Mouse (Mus musculus): Measurements from ENCODE around the gene Myo10. TPM values are rescaled to one million over a fixed set of nuclear protein-coding genes. Genes with fewer than 3 reads are reported as not detected.

The Myo10 gene
- polyA plus RNA-seq, 1 experiment from 2014 or later: 24.4 TPM

DNA sequence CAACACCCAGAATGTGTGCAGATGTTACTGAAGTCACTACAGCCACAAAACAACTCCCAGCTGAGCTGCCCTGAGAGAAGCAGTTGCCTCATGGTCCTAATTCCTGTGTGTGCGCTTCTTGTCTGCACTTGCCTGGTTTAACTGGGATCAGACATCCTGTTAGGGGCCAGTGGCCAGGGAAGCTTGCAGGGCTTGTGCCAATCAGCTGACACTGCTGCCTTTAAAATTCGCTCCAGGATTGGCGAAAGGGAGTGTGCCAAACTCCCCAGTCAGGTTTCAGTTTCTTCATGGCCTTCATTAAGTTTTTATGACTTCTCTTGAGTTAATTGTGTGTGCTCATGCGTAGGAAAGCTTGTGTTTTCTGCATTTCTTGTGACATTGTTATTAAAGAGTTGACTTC, 3.1 kb downstream of the Myo10 start:
- Histone ChIP-seq H3K27ac (no peak overlapping the region), H3K27me3 (ENCODE audit: control insufficient read depth, insufficient read depth, low read length) (0 out of 2 replicates have a peak, but pooled peaks cover 11% of the 10 kb centered on the region), H3K36me3 (replicated peaks; ENCODE audit: control insufficient read depth, insufficient read depth) (no peaks in the 10 kb centered on the region), H3K4me2 (replicated peaks) (no peak overlapping the region), H3K9me3 (ENCODE audit: control insufficient read depth, low read length) (no peaks in the 10 kb centered on the region), H3K4me1 (replicated peaks; ENCODE audit: control insufficient read depth, insufficient read depth, low read length) (0 out of 2 replicates have a peak, but pooled peaks cover 4% of the 10 kb centered on the region), H3K4me3 (replicated peaks; ENCODE audit: low read length) (no peak overlapping the region), H3K9ac (no peak overlapping the region)
- DNase-seq (ENCODE audit: low spot score) (no peak), ATAC-seq (ENCODE audit: low FRiP score) (no peak)
- WGBS: 70% methylated on average over 4 of the region's 4 CpGs

DNA sequence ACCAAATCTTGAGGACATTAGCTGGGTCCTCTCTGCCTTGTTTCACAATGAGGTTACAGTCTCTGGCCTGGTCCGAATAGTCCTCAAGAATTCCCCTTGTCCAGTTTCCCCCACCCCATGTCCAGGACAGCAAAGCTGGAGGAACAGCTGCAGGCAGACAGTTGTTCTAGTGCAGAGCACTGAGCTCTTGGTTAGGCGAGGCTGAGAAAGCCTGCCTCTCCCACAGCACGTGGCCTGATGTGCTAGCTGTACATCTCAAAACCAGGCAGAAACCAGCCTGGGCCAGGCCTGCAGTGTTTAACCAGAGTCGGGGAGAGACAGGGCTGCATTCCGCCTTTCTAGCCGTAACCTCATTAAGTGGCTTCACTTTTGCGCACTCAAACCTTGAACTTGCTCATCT, 4.7 kb downstream of the Myo10 start:
- Histone ChIP-seq H3K36me3 (replicated peaks; ENCODE audit: control insufficient read depth, insufficient read depth) (no peaks in the 10 kb centered on the region), H3K9ac (no peak overlapping the region), H3K27ac (no peak overlapping the region), H3K4me2 (replicated peaks) (no peak overlapping the region), H3K9me3 (ENCODE audit: control insufficient read depth, low read length) (no peaks in the 10 kb centered on the region), H3K4me1 (replicated peaks; ENCODE audit: control insufficient read depth, insufficient read depth, low read length) (0 out of 2 replicates have a peak, but pooled peaks cover 4% of the 10 kb centered on the region), H3K4me3 (replicated peaks; ENCODE audit: low read length) (no peak overlapping the region), H3K27me3 (ENCODE audit: control insufficient read depth, insufficient read depth, low read length) (0 out of 2 replicates have a peak, but pooled peaks cover 5% of the 10 kb centered on the region)
- WGBS: 83% methylated on average over 7 of the region's 7 CpGs
- DNase-seq (ENCODE audit: low spot score) (no peak), ATAC-seq (ENCODE audit: low FRiP score) (no peak)

DNA sequence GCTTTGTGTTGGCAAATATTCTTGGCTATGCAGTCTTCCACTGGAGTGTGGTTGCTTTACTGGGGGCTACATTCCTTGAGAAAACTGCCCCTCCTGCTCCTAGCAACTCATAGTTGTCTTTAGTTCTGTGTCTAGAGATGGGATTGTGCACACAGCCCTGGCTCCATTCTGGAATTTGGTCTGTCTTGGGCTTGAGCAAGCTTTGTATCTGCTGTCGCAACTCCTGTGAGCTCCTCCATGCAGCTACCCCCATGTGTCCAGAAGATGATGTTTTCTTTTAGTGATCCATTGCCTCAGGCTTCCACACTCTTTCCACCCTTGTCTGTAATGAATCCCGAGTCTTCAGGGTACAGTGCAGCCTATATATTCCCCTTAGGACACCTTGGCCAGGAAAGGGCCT, 5.9 kb downstream of the Myo10 start:
- H3K4me1 ChIP-seq (replicated peaks; ENCODE audit: control insufficient read depth, insufficient read depth, low read length): 0 out of 2 replicates have a peak, but pooled peaks cover 4% of the 10 kb centered on the region
- H3K27ac ChIP-seq: no peak overlapping the region
- no peak overlapping the region for H3K4me2 ChIP-seq (replicated peaks)
- H3K9ac ChIP-seq: no peak overlapping the region
- no peak overlapping the region for H3K4me3 ChIP-seq (replicated peaks; ENCODE audit: low read length)
- WGBS: 93% methylated on average over 2 of the region's 2 CpGs
- no peaks in the 10 kb centered on the region for H3K9me3 ChIP-seq (ENCODE audit: control insufficient read depth, low read length)
- ATAC-seq (ENCODE audit: low FRiP score): no peak
- H3K27me3 ChIP-seq (ENCODE audit: control insufficient read depth, insufficient read depth, low read length): 0 out of 2 replicates have a peak, but pooled peaks cover 4% of the 10 kb centered on the region
- no peaks in the 10 kb centered on the region for H3K36me3 ChIP-seq (replicated peaks; ENCODE audit: control insufficient read depth, insufficient read depth)
- DNase-seq (ENCODE audit: low spot score): no peak

DNA sequence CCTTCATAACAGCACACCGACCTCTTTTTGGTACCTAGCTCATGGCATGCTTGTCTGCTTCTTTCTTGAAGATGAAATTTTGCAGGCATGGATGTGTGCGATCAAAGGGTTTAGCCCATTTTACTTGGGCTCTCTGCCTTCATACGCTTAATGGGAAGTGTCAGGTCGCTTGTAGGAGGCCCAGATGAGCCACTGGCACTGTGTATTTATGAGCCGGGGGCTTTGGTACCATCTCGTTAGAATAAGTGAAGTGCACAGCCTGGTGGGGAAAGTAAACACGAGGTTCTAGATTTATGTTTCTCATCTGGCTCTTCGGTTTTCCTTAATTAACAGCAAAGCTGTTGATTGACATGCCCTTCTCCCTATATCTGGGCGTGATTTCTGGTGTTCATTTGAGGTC, 8.4 kb downstream of the Myo10 start:
- no peaks in the 10 kb centered on the region for H3K9me3 ChIP-seq (ENCODE audit: control insufficient read depth, low read length)
- no peak for DNase-seq (ENCODE audit: low spot score)
- no peak overlapping the region for H3K27ac ChIP-seq
- ATAC-seq (ENCODE audit: low FRiP score): no peak
- no peaks in the 10 kb centered on the region for H3K27me3 ChIP-seq (ENCODE audit: control insufficient read depth, insufficient read depth, low read length)
- H3K9ac ChIP-seq: no peak overlapping the region
- no peak overlapping the region for H3K4me2 ChIP-seq (replicated peaks)
- no peak overlapping the region for H3K4me3 ChIP-seq (replicated peaks; ENCODE audit: low read length)
- H3K36me3 ChIP-seq (replicated peaks; ENCODE audit: control insufficient read depth, insufficient read depth): no peaks in the 10 kb centered on the region
- WGBS: 72% methylated on average over 9 of the region's 9 CpGs
- no peaks in the 10 kb centered on the region for H3K4me1 ChIP-seq (replicated peaks; ENCODE audit: control insufficient read depth, insufficient read depth, low read length)

DNA sequence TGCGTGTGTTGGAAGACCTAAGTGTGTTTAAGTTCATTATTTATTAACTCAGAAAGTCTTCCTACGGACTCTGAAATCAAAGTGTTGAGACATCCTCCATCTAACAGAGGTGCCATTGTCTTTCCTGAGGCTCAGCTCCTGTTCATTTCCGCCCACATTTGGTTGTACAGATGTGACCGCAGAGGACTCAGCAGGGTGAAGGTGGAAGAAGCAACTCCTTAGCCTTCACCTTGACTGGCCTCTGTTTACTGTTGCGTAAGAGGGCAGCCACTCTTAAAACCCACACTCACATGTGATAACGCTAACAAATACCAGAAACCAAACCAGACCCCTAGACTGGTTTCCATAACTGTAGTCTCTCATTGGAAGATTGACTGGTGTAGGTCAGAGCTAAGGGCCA, 9.0 kb downstream of the Myo10 start:
- 92% methylated on average over 6 of the region's 6 CpGs for WGBS
- DNase-seq (ENCODE audit: low spot score): no peak
- H3K9ac ChIP-seq: no peak overlapping the region
- ATAC-seq (ENCODE audit: low FRiP score): no peak
- H3K4me1 ChIP-seq (replicated peaks; ENCODE audit: control insufficient read depth, insufficient read depth, low read length): no peaks in the 10 kb centered on the region
- H3K27ac ChIP-seq: no peak overlapping the region
- H3K27me3 ChIP-seq (ENCODE audit: control insufficient read depth, insufficient read depth, low read length): no peaks in the 10 kb centered on the region
- no peaks in the 10 kb centered on the region for H3K9me3 ChIP-seq (ENCODE audit: control insufficient read depth, low read length)
- no peak overlapping the region for H3K4me3 ChIP-seq (replicated peaks; ENCODE audit: low read length)
- no peaks in the 10 kb centered on the region for H3K36me3 ChIP-seq (replicated peaks; ENCODE audit: control insufficient read depth, insufficient read depth)
- no peak overlapping the region for H3K4me2 ChIP-seq (replicated peaks)

DNA sequence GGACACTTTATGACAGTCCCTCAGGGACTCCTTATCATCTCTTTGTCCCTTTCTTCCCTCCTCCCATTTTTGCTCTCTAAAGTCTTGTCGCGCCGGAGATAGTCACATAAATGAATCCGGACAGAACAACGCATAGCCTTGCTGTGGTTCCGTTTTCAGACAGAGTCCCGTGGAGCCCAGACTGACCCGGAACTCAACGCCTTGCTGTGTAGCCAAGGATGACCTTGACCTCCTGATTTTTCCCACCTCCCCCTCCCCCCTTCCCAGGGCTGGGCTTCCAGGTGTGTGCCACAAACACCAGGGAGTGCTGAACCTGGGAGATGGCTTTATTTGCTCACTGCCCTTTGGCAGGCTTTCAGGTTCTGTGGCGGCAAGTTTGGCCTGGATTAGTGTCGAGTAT, 10.6 kb downstream of the Myo10 start:
- DNase-seq (ENCODE audit: low spot score): no peak
- 84% methylated on average over 11 of the region's 11 CpGs for whole genome bisulfite sequencing
- no peak overlapping the region for H3K27ac ChIP-seq
- H3K9me3 ChIP-seq (ENCODE audit: control insufficient read depth, low read length): no peaks in the 10 kb centered on the region
- H3K9ac ChIP-seq: no peak overlapping the region
- H3K36me3 ChIP-seq (replicated peaks; ENCODE audit: control insufficient read depth, insufficient read depth): no peaks in the 10 kb centered on the region
- ATAC-seq (ENCODE audit: low FRiP score): no peak
- H3K4me1 ChIP-seq (replicated peaks; ENCODE audit: control insufficient read depth, insufficient read depth, low read length): no peaks in the 10 kb centered on the region
- H3K27me3 ChIP-seq (ENCODE audit: control insufficient read depth, insufficient read depth, low read length): no peaks in the 10 kb centered on the region
- H3K4me3 ChIP-seq (replicated peaks; ENCODE audit: low read length): no peak overlapping the region
- no peak overlapping the region for H3K4me2 ChIP-seq (replicated peaks)

DNA sequence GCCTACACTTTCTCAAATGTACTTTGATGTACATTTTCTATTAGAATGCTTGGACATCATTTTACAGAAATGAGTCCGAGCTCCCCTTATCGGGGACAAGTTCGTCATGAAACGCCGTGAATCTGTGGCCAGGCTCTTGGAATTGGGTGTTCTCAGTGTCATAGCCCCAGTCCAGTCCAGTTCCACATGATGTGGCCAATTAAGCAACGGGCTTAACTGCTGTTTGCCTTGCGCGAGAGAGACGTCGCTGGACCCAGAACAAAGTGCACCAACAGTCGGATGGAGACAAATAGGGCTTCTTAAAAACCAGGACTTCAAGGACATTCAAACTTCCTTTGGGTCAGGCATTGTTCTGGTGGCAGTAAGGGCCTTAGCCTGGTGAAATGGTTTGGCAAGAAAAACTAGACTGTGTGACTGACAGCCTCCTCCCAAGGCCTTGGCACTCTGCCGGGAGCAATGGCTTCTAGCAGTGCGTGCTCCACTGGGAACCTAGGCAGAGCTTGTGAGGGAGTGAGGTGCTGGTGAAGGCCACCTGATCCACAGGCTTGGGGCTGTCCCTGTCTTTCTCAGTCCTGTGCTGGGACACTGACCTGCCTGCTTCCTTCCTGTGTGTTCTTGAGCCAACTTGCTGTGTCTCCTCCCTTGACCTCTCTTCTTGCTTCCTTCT, 11.5 kb downstream of the Myo10 start:
- Histone ChIP-seq H3K4me3 (replicated peaks; ENCODE audit: low read length) (no peak overlapping the region), H3K4me2 (replicated peaks) (no peak overlapping the region), H3K9me3 (ENCODE audit: control insufficient read depth, low read length) (no peaks in the 10 kb centered on the region), H3K27ac (no peak overlapping the region), H3K27me3 (ENCODE audit: control insufficient read depth, insufficient read depth, low read length) (no peaks in the 10 kb centered on the region), H3K4me1 (replicated peaks; ENCODE audit: control insufficient read depth, insufficient read depth, low read length) (no peaks in the 10 kb centered on the region), H3K36me3 (replicated peaks; ENCODE audit: control insufficient read depth, insufficient read depth) (no peaks in the 10 kb centered on the region), H3K9ac (no peak overlapping the region)
- DNase-seq (ENCODE audit: low spot score) (no peak), ATAC-seq (ENCODE audit: low FRiP score) (no peak)
- WGBS: 82% methylated on average over 13 of the region's 13 CpGs

DNA sequence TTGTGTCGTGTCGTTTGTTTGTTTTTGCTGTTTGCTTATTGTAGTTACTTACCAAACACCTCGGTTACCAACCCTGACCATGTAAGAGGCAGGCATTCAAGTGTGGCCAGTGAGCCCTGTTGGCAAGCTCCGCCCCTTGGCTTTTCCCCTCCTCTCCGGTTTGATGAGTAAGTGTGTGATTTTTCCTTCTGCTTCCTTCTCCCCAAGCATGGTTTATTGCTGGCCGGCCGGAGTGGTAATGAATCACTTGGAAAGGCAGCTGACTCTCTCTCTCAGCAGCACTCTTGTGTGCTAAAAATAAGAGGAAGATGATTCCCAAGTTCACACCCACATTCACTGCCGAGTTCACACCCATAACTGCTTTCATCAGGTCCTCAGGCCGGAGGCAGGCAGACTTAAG, 15.4 kb downstream of the Myo10 start:
- Histone ChIP-seq H3K27me3 (ENCODE audit: control insufficient read depth, insufficient read depth, low read length) (no peaks in the 10 kb centered on the region), H3K36me3 (replicated peaks; ENCODE audit: control insufficient read depth, insufficient read depth) (no peaks in the 10 kb centered on the region), H3K4me3 (replicated peaks; ENCODE audit: low read length) (no peak overlapping the region), H3K9me3 (ENCODE audit: control insufficient read depth, low read length) (no peaks in the 10 kb centered on the region), H3K4me2 (replicated peaks) (no peak overlapping the region), H3K27ac (no peak overlapping the region), H3K4me1 (replicated peaks; ENCODE audit: control insufficient read depth, insufficient read depth, low read length) (no peaks in the 10 kb centered on the region; the same call in 1 of the 2 replicates), H3K9ac (no peak overlapping the region)
- DNase-seq (ENCODE audit: low spot score) (no peak), ATAC-seq (ENCODE audit: low FRiP score) (no peak)
- 86% methylated on average over 9 of the region's 9 CpGs for WGBS

DNA sequence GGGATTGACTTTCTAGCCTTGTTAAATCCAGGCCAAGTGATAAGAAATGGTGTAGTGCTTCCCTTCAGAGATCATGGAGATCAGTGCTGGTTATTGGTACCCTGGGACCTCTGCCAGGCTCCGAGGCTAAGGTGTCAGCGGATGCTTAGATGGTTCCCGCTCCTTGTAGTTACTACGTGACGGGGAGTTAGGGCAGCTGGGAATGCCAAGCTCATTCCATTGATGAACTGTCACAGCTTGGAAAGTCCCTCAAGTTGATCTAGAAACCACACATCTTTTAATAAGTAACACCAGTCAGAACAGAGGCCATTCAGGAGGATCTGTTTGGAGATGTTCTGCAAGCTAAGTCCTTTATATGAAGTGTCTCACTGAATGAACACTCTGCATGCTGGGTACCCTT, 16.9 kb downstream of the Myo10 start:
- H3K36me3 ChIP-seq (replicated peaks; ENCODE audit: control insufficient read depth, insufficient read depth): no peaks in the 10 kb centered on the region
- DNase-seq (ENCODE audit: low spot score) (no peak), ATAC-seq (ENCODE audit: low FRiP score) (no peak)
- WGBS: 91% methylated on average over 5 of the region's 5 CpGs
- no peaks in the 10 kb centered on the region for H3K27me3 ChIP-seq (ENCODE audit: control insufficient read depth, insufficient read depth, low read length)
- H3K27ac ChIP-seq: no peak overlapping the region
- H3K4me2 ChIP-seq (replicated peaks): no peak overlapping the region
- no peaks in the 10 kb centered on the region; the same call in 1 of the 2 replicates for H3K4me1 ChIP-seq (replicated peaks; ENCODE audit: control insufficient read depth, insufficient read depth, low read length)
- H3K4me3 ChIP-seq (replicated peaks; ENCODE audit: low read length): no peak overlapping the region
- H3K9ac ChIP-seq: no peak overlapping the region
- H3K9me3 ChIP-seq (ENCODE audit: control insufficient read depth, low read length): no peaks in the 10 kb centered on the region
